Mouse (Mus musculus): ENCODE results near the gene Mpv17.

The Mpv17 gene

DNA sequence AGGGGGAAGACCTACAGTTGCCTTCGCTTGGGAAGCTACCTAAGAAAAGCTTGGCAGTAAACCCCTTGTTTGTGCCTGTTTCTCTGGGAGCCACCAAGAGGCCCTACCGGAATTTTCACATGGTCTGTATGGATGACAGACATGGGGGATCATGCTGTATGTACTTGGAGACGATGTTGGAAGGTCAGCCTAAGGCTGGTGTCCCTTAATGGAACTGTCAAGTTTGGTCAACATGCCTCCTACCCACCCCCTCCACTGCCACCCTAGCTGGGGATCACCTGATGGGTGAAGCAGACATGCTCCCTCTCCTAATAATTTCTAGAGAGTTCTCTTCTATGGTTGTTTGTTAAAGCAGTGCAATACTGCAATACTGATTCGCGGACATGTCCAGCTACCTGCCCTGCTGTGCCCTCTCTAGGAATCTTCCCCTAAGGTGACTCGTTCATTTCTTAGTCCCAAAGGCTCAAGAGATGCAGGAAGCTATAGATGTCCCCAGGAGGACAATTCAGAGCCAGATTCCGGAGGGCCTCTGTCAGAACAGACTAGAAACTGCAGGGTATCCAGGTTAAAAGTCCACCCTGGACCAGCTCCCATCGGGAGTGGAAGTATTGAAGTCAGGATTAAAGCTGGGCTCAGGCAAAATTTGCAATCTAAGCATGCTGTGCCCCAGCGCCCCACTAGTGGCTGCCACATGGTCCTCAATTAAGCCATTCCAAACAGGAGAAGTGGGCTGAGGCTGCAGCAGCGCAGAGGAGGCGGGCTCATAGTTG lies 58.2 kb downstream of the Mpv17 start:
- DNase-seq, result no peak

DNA sequence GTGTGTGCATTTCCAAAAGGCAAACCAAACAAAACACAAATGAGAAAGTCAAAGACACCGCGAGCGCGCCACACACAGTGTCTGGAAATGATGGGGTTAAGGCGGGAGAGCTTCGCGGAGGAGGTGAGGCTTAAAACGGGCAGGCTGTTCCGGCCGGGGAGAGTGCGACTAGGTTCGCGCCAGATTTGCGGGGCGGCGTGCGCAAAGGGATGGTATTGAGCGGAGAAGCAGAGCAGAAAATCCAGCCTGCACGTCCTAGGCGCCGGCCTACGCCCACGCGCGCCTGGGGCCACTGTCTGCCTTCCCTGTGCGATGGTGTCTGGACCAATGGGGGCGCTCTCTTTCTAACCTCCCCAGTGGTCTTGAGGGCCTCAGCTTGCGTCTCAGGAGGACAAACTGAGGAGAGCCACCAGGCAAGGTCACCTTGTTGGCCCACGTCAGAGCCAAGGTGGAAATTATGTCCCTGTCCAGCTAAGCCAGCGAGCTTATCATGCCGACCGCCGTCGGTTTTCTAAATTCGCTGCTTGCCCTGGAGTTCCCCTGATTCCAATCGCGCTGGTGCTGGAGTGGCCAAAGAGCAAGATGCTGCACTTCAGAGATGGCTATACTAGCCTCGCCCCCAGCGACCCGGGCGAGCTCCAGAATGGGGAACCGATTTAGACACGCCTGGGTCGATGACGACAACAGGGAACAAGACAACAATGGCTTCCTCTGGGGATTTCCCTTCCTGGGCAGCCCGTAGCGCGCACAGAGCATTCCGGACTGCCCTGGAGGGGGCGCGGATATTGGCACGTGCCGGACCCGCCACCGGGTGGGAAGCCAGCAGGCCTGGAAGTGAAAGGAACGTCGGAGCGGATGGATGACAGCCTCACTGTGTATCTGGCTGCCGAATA lies 59.0 kb downstream of the Mpv17 start:
- peak; percentile 84 for DNase-seq

DNA sequence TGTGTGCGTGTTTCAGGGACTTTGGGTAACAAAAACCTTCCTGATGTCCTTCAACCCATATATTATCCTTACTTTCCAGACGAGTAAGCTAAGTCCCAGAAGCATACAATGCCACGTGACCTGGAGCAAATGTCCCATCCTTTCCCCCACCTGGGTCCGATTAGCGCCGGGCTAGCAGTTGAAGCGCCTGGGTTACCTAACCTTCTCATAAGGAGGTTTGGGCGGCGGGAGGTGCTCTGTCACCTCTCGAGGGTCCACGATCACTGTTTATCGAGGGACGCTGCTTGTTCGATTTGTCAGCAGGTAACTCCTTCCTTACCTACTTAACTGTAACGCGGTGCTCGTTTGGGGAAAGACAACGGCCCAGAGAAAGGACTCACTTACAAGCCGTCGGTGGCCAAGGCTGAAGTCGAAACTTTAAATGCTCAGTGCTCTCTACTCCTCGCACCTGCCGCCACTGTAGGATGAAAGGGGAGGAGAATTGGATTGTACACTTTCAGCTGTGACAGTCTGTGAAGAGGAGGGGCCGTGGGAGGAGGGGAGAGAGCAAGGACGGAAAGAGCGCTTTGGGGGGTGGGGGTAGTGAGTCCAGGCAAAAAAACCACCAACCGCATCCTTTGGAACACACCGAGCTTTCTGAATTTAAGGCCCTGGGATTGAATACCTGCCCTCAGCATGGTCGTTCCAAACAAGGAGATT lies 59.8 kb downstream of the Mpv17 start:
- DNase-seq, result no peak

DNA sequence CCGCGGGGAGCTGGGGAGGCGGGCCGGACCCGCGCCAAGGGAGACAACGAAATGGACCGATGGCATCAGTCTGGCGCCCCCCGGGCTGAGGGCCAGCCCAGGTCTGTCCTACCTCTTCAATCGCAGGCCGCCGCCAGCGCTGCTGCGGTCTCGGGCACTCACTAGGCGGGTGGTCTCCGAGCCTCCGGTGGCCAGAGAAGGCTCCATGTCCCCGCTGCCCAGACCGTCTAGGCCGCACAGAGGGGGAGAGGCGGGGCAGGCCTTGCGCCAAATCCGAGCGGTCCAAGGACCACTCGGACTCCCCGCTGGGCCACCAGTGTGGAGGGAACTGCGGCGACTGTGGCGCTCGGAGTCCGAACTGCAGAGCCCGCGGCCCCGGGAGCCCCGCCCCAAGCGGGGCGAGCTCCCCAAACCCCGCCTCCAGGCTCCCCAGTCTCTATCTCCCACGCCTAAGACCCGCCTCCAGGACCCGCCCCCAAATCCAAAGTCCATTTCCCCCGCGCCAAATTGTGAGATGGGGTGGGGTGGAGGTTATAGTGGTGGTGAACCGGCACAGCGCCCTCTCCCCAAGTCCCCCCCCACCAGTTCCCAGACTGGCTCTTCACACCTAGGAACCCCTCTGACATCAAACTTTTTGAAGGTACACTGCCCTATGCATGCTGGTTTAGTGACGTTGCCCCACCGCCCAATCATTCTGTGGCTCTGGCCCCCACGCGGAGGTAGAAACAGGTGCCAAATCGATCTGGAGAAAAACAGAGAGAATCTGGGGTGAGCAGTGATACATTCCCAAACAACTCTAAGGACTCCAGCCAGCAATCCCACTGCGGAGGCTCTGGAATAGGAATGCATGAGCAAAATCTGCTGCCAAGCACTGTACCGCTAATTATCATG lies 60.7 kb downstream of the Mpv17 start:
- peak; percentile 39 for DNase-seq

DNA sequence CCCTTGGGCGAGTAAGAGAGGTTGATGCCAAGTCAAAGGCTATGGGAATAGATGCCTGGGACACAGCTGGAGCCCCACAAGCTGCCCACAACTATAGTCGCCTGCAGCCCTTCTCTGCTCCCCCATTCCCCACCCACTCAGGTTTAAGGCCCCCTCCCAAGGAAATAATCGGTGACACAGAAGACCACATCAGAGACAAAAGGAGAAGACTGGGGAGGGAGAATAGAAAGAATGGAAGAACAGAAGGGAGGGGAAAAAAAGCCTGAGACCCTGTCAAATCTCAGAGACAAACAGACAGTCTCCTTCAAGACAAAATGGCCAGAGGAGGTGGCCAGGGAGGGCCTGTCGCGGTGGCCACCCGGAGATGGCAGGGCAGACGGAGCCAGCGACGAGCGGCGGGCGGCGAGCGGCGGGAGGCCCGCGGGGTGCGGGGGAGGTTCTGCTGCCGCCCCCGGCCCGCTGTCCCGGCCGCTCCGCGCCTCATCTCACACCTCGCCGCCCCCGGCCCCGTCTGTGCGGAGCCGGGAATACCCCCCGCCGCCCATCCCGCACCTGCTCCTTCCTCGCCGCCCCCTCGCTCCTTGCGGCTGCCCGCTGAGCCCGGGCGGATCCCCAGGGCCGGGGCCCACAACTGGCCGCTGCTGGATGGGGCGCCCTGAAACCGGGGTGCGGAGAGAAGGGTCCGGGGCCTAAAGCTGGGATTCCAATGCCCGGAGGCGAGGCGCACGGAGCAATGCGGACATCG lies 61.6 kb downstream of the Mpv17 start:
- DNase-seq, result no peak
